Mouse (Mus musculus): Measurements from ENCODE around the gene Pkp4. TPM values are rescaled to one million over a fixed set of nuclear protein-coding genes. Genes with fewer than 3 reads are reported as not detected.

The Pkp4 gene
- polyA plus RNA-seq, 1 experiment from 2014 or later = 4.4 TPM

- Histone ChIP-seq H3K36me3 (replicated peaks) (no peaks in the 10 kb centered on the region), H3K4me3 (replicated peaks) (no peak overlapping the region), H3K9me3 (replicated peaks) (no peaks in the 10 kb centered on the region), H3K9ac (no peak overlapping the region), H3K4me2 (no peak overlapping the region), H3K4me1 (replicated peaks) (peaks cover 9% of the 10 kb centered on the region), H3K27me3 (no peaks in the 10 kb centered on the region), H3K27ac (replicated peaks) (no peak overlapping the region)
- 60% methylated on average over 11 of the region's 11 CpGs for WGBS (ENCODE audit: insufficient replicate concordance)
- ATAC-seq (ENCODE audit: insufficient read depth) = no peak
Observed at GRCm38 (mm10) chr2:59184107-59185064, 23.7 kb downstream of the Pkp4 start.

GRCm38 (mm10) chr2:59186122-59186521 lies 25.5 kb downstream of the Pkp4 start:
- H3K27me3 ChIP-seq = no peaks in the 10 kb centered on the region
- WGBS (ENCODE audit: insufficient replicate concordance) = 80% methylated on average over 8 of the region's 8 CpGs
- H3K9ac ChIP-seq = no peak overlapping the region
- no peak overlapping the region for H3K4me2 ChIP-seq
- H3K9me3 ChIP-seq (replicated peaks) = no peaks in the 10 kb centered on the region
- no peaks in the 10 kb centered on the region for H3K36me3 ChIP-seq (replicated peaks)
- no peak for ATAC-seq (ENCODE audit: insufficient read depth)
- peaks cover 7% of the 10 kb centered on the region; the same call in 1 of the 2 replicates for H3K4me1 ChIP-seq (replicated peaks)
- no peak overlapping the region for H3K27ac ChIP-seq (replicated peaks)
- H3K4me3 ChIP-seq (replicated peaks) = no peak overlapping the region

- Histone ChIP-seq H3K36me3 (replicated peaks) (no peaks in the 10 kb centered on the region), H3K4me3 (replicated peaks) (no peak overlapping the region), H3K9me3 (replicated peaks) (no peaks in the 10 kb centered on the region), H3K4me2 (no peak overlapping the region), H3K27me3 (no peaks in the 10 kb centered on the region), H3K27ac (replicated peaks) (no peak overlapping the region), H3K9ac (no peak overlapping the region), H3K4me1 (replicated peaks) (peaks cover 4% of the 10 kb centered on the region; the same call in 1 of the 2 replicates)
- 76% methylated on average over 6 of the region's 6 CpGs for WGBS (ENCODE audit: insufficient replicate concordance)
- no peak for ATAC-seq (ENCODE audit: insufficient read depth)
Observed at GRCm38 (mm10) chr2:59186966-59187365, 26.3 kb downstream of the Pkp4 start.

GRCm38 (mm10) chr2:59188306-59188705 lies 27.7 kb downstream of the Pkp4 start:
- WGBS (ENCODE audit: insufficient replicate concordance) = 66% methylated on average over 8 of the region's 8 CpGs
- Histone ChIP-seq H3K4me2 (no peak overlapping the region), H3K4me3 (replicated peaks) (no peak overlapping the region), H3K27me3 (no peaks in the 10 kb centered on the region), H3K9me3 (replicated peaks) (no peaks in the 10 kb centered on the region), H3K27ac (replicated peaks) (no peak overlapping the region), H3K9ac (no peak overlapping the region), H3K4me1 (replicated peaks) (peaks cover 4% of the 10 kb centered on the region; the same call in 1 of the 2 replicates), H3K36me3 (replicated peaks) (no peaks in the 10 kb centered on the region)
- no peak for ATAC-seq (ENCODE audit: insufficient read depth)

GRCm38 (mm10) chr2:59189661-59190185 lies 29.1 kb downstream of the Pkp4 start:
- ATAC-seq (ENCODE audit: insufficient read depth) = no peak
- no peaks in the 10 kb centered on the region for H3K9me3 ChIP-seq (replicated peaks)
- H3K36me3 ChIP-seq (replicated peaks) = no peaks in the 10 kb centered on the region
- no peaks in the 10 kb centered on the region for H3K27me3 ChIP-seq
- H3K4me1 ChIP-seq (replicated peaks) = no peaks in the 10 kb centered on the region; the same call in 1 of the 2 replicates
- no peak overlapping the region for H3K27ac ChIP-seq (replicated peaks)
- no peak overlapping the region for H3K4me3 ChIP-seq (replicated peaks)
- no peak overlapping the region for H3K9ac ChIP-seq
- no peak overlapping the region for H3K4me2 ChIP-seq
- 82% methylated on average over 5 of the region's 5 CpGs for WGBS (ENCODE audit: insufficient replicate concordance)

- Histone ChIP-seq H3K4me2 (no peak overlapping the region), H3K27me3 (no peaks in the 10 kb centered on the region), H3K4me3 (replicated peaks) (no peak overlapping the region), H3K9me3 (replicated peaks) (no peaks in the 10 kb centered on the region), H3K36me3 (replicated peaks) (no peaks in the 10 kb centered on the region), H3K27ac (replicated peaks) (no peak overlapping the region), H3K4me1 (replicated peaks) (no peaks in the 10 kb centered on the region; the same call in 1 of the 2 replicates), H3K9ac (no peak overlapping the region)
- 77% methylated on average over 10 of the region's 10 CpGs for WGBS (ENCODE audit: insufficient replicate concordance)
- ATAC-seq (ENCODE audit: insufficient read depth) = no peak
Observed at GRCm38 (mm10) chr2:59190186-59190585, 29.5 kb downstream of the Pkp4 start.

- Histone ChIP-seq H3K36me3 (replicated peaks) (no peaks in the 10 kb centered on the region), H3K4me3 (replicated peaks) (no peak overlapping the region)
- no peak for ATAC-seq (ENCODE audit: insufficient read depth)
Observed at GRCm38 (mm10) chr2:59191466-59191865, 30.8 kb downstream of the Pkp4 start.

GRCm38 (mm10) chr2:59193117-59193516 lies 32.5 kb downstream of the Pkp4 start:
- WGBS (ENCODE audit: insufficient replicate concordance) = 57% methylated on average over 5 of the region's 5 CpGs
- no peak overlapping the region for H3K9ac ChIP-seq
- no peak for ATAC-seq (ENCODE audit: insufficient read depth)
- H3K4me2 ChIP-seq = no peak overlapping the region
- no peaks in the 10 kb centered on the region for H3K9me3 ChIP-seq (replicated peaks)
- H3K36me3 ChIP-seq (replicated peaks) = no peaks in the 10 kb centered on the region
- H3K27me3 ChIP-seq = no peaks in the 10 kb centered on the region
- no peak overlapping the region for H3K27ac ChIP-seq (replicated peaks)
- H3K4me1 ChIP-seq (replicated peaks) = no peaks in the 10 kb centered on the region; the same call in 1 of the 2 replicates
- no peak overlapping the region for H3K4me3 ChIP-seq (replicated peaks)

More at GRCm38 (mm10) chr2:59191466-59191865, 30.8 kb downstream of the Pkp4 start:
- no peaks in the 10 kb centered on the region for H3K27me3 ChIP-seq
- 74% methylated on average over 8 of the region's 8 CpGs for WGBS (ENCODE audit: insufficient replicate concordance)
- no peaks in the 10 kb centered on the region; the same call in 1 of the 2 replicates for H3K4me1 ChIP-seq (replicated peaks)
- H3K27ac ChIP-seq (replicated peaks) = no peak overlapping the region
- H3K9me3 ChIP-seq (replicated peaks) = no peaks in the 10 kb centered on the region
- no peak overlapping the region for H3K4me2 ChIP-seq
- no peak overlapping the region for H3K9ac ChIP-seq

GRCm38 (mm10) chr2:59197156-59197555 lies 36.5 kb downstream of the Pkp4 start:
- no peak for ATAC-seq (ENCODE audit: insufficient read depth)
- H3K4me3 ChIP-seq (replicated peaks) = no peak overlapping the region
- H3K27ac ChIP-seq (replicated peaks) = no peak overlapping the region
- H3K9ac ChIP-seq = no peak overlapping the region
- no peaks in the 10 kb centered on the region for H3K27me3 ChIP-seq
- no peaks in the 10 kb centered on the region for H3K36me3 ChIP-seq (replicated peaks)
- no peaks in the 10 kb centered on the region for H3K9me3 ChIP-seq (replicated peaks)
- 55% methylated on average over 4 of the region's 4 CpGs for WGBS (ENCODE audit: insufficient replicate concordance)
- no peaks in the 10 kb centered on the region for H3K4me1 ChIP-seq (replicated peaks)
- no peak overlapping the region for H3K4me2 ChIP-seq

- 74% methylated on average over 5 of the region's 5 CpGs for WGBS (ENCODE audit: insufficient replicate concordance)
- Histone ChIP-seq H3K4me1 (replicated peaks) (0 out of 2 replicates have a peak, but pooled peaks cover 5% of the 10 kb centered on the region), H3K36me3 (replicated peaks) (no peaks in the 10 kb centered on the region)
Observed at GRCm38 (mm10) chr2:59199476-59199976, 38.9 kb downstream of the Pkp4 start.

GRCm38 (mm10) chr2:59200511-59200910 lies 39.9 kb downstream of the Pkp4 start:
- Histone ChIP-seq H3K36me3 (replicated peaks) (no peaks in the 10 kb centered on the region), H3K27me3 (no peaks in the 10 kb centered on the region), H3K4me2 (no peak overlapping the region), H3K27ac (replicated peaks) (no peak overlapping the region), H3K4me1 (replicated peaks) (0 out of 2 replicates have a peak, but pooled peaks cover 5% of the 10 kb centered on the region), H3K4me3 (replicated peaks) (no peak overlapping the region), H3K9ac (no peak overlapping the region), H3K9me3 (replicated peaks) (no peaks in the 10 kb centered on the region)
- 78% methylated on average over 3 of the region's 3 CpGs for WGBS (ENCODE audit: insufficient replicate concordance)
- no peak for ATAC-seq (ENCODE audit: insufficient read depth)

More at GRCm38 (mm10) chr2:59199476-59199976, 38.9 kb downstream of the Pkp4 start:
- no peaks in the 10 kb centered on the region for H3K9me3 ChIP-seq (replicated peaks)
- no peak overlapping the region for H3K4me2 ChIP-seq
- no peaks in the 10 kb centered on the region for H3K27me3 ChIP-seq
- no peak for ATAC-seq (ENCODE audit: insufficient read depth)
- H3K27ac ChIP-seq (replicated peaks) = no peak overlapping the region
- H3K4me3 ChIP-seq (replicated peaks) = no peak overlapping the region
- H3K9ac ChIP-seq = no peak overlapping the region

Measured in liver, embryonic 15.5 days (tissue).